Mouse (Mus musculus) B cell, adult 2 months (primary cell): ENCODE data around the gene Gatad2a.
"Not testable (repeated sequence)": the region's sequence is repeated elsewhere in the genome, so short reads cannot be mapped to it uniquely, and the experiment has no call there.

ENCODE experiments used
- DNase-seq, 2 experiments: peaks; one replicate each; pipeline ENCODE4 v3.0.0; 2022

Gatad2a gene

GRCm38 (mm10) chr8:69995776-69996588 is at the start of gene Gatad2a:
Gene Gatad2a (minus strand): TSS chr8:69996384.
- DNase-seq: peak; percentile 98 to 99

GRCm38 (mm10) chr8:70043996-70044395 is 47.8 kb upstream of the Gatad2a start:
- no peak for DNase-seq

- peak; percentile 98 to 99 for DNase-seq
Measured at GRCm38 (mm10) chr8:70042583-70043455, 46.6 kb upstream of the Gatad2a start, which contains the start of the genes Mau2 and Sugp1. Gene Mau2 (minus strand): TSS chr8:70042734. Gene Sugp1 (plus strand): TSS chr8:70042813.

GRCm38 (mm10) chr8:70041885-70042546 is 45.8 kb upstream of the Gatad2a start:
- no peak for DNase-seq

- DNase-seq: no peak
Measured at GRCm38 (mm10) chr8:70037994-70038393, 41.8 kb upstream of the Gatad2a start.

GRCm38 (mm10) chr8:70030255-70030654 is 34.1 kb upstream of the Gatad2a start:
- DNase-seq: no peak

GRCm38 (mm10) chr8:70026151-70026550 is 30.0 kb upstream of the Gatad2a start:
- no peak for DNase-seq

- DNase-seq: no peak
Measured at GRCm38 (mm10) chr8:70023596-70023995, 27.4 kb upstream of the Gatad2a start.

- no peak for DNase-seq
Measured at GRCm38 (mm10) chr8:70015017-70015416, 18.8 kb upstream of the Gatad2a start.

GRCm38 (mm10) chr8:70012763-70013162 is 16.6 kb upstream of the Gatad2a start:
- no peak for DNase-seq

- DNase-seq: no peak
Measured at GRCm38 (mm10) chr8:70012350-70012749, 16.2 kb upstream of the Gatad2a start.

- DNase-seq: not testable (repeated sequence)
Measured at GRCm38 (mm10) chr8:70010796-70011195, 14.6 kb upstream of the Gatad2a start.

GRCm38 (mm10) chr8:70005178-70005577 is 9.0 kb upstream of the Gatad2a start:
- no peak for DNase-seq

- DNase-seq: no peak
Measured at GRCm38 (mm10) chr8:70004345-70004744, 8.2 kb upstream of the Gatad2a start.

- peak; percentile 42 to 49 for DNase-seq
Measured at GRCm38 (mm10) chr8:70003204-70003657, 7.0 kb upstream of the Gatad2a start.

- not testable (repeated sequence) for DNase-seq
Measured at GRCm38 (mm10) chr8:70001892-70002191, 5.7 kb upstream of the Gatad2a start.

GRCm38 (mm10) chr8:70001176-70001891 is 5.2 kb upstream of the Gatad2a start:
- DNase-seq: peak; percentile 67 to 73

- DNase-seq: no peak
Measured at GRCm38 (mm10) chr8:70000226-70000625, 4.0 kb upstream of the Gatad2a start.

GRCm38 (mm10) chr8:69999236-69999635 is 3.1 kb upstream of the Gatad2a start:
- no peak for DNase-seq

- DNase-seq: no peak
Measured at GRCm38 (mm10) chr8:69998706-69999105, 2.5 kb upstream of the Gatad2a start.

- DNase-seq: no peak
Measured at GRCm38 (mm10) chr8:69996589-69997285, 553 bp upstream of the Gatad2a start.

- DNase-seq: no peak
Measured at GRCm38 (mm10) chr8:69995422-69995775, 785 bp downstream of the Gatad2a start.
